Mouse (Mus musculus) left cerebral cortex, postnatal 10 days (tissue): Measurements from ENCODE around the gene Cabp1. TPM values are rescaled to one million over a fixed set of nuclear protein-coding genes. Genes with fewer than 3 reads are reported as not detected.

Experiments
- DNase-seq, 2 experiments: peaks; one replicate each; pipeline ENCODE4 v3.0.0; 2021 to 2022; ENCODE audit warnings: low spot score in 2 of 2, mixed read lengths in 1 of 2; ENCODE audit errors: extremely low spot score in 1 of 2
- intact Hi-C: fragments of 180-260 bp; cut with DNase I; formaldehyde crosslinking; loops from one replicate; pipeline ENCODE4 v1.15.1; 2025
- total RNA-seq, 2 experiments: library from RNA; stranded (reverse); gene quantifications; 2 replicates each; pipeline ENCODE4 v1.2.3; 2021

The Cabp1 gene
- 100 to 1,000 TPM; 109 to 111 TPM for total RNA-seq

DNA sequence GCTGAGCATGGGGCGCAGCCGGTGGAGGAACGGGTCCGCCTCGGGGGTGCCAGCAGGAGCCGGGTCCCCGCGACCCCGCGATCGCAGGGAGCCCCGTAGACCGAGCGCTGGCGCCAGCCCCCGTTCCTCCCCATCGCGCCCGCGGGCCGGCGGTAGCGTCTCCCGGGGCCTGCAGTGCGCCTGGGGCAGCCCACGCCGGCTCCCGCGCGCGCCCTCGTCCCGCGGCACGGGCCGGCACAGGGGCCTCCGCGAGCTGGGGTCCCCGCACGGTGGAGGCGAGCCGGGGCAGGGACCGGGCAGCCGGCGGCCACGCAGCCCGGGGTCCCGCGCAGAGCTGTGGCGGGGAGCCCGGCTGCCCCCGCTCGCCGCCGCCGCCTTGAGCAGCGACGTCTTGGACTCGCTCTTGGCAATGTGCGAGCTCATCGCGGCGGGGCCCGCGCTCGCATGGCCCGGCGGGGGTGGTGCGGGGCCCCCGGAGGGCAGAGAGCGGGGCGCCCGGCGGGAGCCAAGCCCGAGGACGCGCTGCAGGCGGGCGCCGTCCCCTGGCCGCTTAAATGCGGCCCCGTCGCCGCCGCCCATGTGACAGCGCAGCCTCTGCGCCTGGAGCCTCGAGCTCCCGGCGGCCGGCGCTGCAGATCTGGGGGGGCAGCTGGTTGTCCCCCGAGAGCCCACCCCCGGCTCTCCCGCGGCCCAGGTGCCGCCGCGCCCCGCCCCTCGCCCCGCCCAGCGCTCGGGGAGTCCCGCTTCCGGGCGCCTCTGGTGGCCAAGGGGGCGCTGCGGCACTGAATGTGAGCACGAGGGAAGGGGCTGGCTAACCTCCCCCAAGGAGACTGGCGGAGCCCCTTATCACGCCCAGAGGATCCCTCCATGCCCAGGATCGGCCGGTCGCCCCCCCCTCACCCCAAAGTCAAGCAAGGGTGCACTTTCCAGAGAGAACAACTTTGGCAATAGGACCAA is at the start of gene Cabp1:
TSS of gene Cabp1 (minus strand) at position 713 of the 957 bp plus-strand sequence.
- intact Hi-C loops = loop anchor here (5.0 kb wide), 1 partner anchor 38 kb away; no protein-coding TSS in a partner anchor
- DNase-seq = peak in 1 of 2 experiments; percentile 85

GRCm38 (mm10) chr5:115240191-115240590 is 46.0 kb upstream of the Cabp1 start:
- peak in 1 of 2 experiments; percentile 22 for DNase-seq

DNA sequence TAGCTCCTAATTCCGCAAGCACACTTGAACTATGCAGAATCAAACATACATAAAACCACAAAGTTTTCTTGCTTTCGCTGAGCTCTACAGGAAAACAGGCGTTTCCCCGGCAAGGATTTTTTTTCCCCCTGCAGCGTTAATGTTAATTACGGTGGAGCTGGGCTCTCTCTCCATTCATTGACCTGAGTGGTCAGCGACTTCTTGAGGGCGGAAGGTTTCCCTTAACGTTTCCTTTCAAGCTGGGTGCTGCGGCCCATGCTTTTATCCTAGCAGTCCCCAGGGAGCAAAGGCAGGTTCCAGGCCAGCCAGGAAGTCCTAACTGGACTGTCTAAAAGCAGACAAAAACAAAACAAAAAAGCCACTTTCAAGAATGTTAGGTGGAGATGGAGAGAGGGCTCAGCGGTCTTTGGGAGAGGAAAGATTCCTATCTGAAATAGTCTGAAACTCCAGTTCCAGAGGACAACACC is 44.6 kb upstream of the Cabp1 start:
- intact Hi-C loops = loop anchor here (5.0 kb wide), 2 partner anchors 111 to 261 kb away; no protein-coding TSS in a partner anchor
- DNase-seq = peak in 1 of 2 experiments; percentile 69

More at GRCm38 (mm10) chr5:115240191-115240590, 46.0 kb upstream of the Cabp1 start:
- intact Hi-C loops = no loop called here

- peak; percentile 84 to 94 for DNase-seq
- intact Hi-C loops = loop anchor here (5.0 kb wide), 2 partner anchors 111 to 261 kb away; no protein-coding TSS in a partner anchor
Observed at GRCm38 (mm10) chr5:115237803-115238728, 43.9 kb upstream of the Cabp1 start.

DNA sequence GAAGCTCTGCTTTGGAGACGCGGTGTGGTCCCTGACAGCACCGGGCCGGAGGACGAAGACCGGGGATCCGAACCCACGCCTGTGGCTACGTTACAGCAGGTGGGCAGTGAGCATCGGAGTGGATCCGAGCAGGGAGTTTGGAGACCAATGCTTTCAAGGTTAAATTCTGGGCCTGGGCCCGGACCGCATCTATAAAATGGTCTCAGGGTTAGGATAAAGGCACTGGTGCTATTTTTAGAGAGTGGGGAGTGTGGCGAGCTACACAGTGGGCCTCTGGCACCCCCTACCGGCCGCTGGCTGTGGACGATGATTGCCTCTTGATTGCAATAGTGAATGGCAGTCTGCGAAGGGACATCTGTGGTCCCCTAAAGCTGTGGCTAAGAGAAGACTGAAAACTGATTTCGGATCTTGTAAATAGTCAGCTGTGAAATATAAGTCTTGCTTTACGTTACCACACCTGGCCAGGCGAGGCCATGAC is 41.6 kb upstream of the Cabp1 start, which contains the start of gene Pop5:
TSS of gene Pop5 (plus strand) at position 51 of the 478 bp plus-strand sequence.
- peak; percentile 88 to 92 for DNase-seq
- intact Hi-C loops = loop anchor here (5.0 kb wide), 2 partner anchors 109 to 259 kb away; no protein-coding TSS in a partner anchor

DNA sequence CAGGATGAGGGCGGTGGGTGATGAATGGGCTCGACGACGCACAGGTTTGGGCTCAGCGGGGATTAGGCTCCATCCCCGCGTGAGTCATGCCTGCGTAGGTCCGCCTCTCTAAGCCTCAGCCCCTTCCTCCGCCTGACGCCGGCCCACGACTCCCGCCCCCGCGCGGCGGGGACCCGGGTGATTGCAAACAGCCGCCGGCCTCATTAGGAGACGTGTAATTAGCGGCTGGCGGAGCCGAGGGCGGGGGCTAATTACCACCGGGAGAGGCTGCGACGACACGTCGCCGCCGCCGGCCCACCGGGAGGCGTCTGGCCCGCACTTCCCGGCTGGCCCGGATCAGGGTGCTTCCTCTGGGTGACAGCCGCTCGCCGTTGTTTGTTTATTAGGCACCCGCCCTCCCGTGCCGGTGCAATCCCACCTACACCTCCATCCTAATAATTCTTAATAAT is 41.2 kb upstream of the Cabp1 start:
- intact Hi-C loops = loop anchor here (5.0 kb wide), 2 partner anchors 108 to 258 kb away; no protein-coding TSS in a partner anchor
- DNase-seq = peak; percentile 57 to 85

DNA sequence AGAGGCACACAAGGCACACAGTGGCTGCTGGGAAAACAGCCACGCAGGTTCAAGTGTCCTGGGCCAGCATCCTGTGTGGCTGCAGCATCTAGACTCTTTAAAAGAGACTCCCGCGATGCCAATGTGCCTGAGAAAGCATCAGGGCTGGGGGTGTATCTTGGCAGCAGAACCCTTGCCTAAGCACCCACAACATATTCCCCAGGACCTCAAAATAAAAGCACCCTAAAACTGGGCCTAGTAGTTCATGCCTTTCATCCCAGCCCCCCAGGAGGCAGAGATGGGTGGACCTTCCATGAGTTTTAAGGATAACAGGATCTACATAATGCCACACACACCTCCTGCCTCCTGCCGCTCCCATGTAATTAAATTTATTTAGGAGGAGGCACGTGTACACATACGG is 40.3 kb upstream of the Cabp1 start:
- intact Hi-C loops = loop anchor here (5.0 kb wide), 2 partner anchors 42 to 62 kb away; partner anchors contain the start of gene Cabp1
- no peak for DNase-seq

- intact Hi-C loops = loop anchor here (5.0 kb wide), 2 partner anchors 41 to 61 kb away; partner anchors contain the start of gene Cabp1
- DNase-seq = no peak
Observed at GRCm38 (mm10) chr5:115233031-115233780, 39.0 kb upstream of the Cabp1 start.

DNA sequence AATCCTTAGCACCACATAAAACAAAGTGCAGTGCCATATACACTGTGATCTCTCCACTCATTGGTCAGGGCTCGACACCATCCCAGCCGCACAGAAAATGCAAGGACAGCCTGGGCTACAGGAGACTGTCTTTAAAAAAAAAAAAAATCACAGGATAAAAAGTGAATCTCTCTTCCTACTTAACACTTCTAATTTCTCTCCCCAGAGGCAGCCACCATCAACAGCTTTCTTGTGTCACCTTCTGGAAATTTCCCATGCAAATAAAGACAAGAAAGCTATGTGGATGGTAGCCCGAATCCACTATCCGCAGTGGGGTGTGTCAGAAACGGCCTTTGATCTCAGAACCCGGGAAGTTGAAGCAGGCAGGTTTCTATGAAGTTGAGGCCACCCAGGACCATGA is 38.3 kb upstream of the Cabp1 start:
- intact Hi-C loops = loop anchor here (5.0 kb wide), 2 partner anchors 40 to 60 kb away; partner anchors contain the start of gene Cabp1
- no peak for DNase-seq

DNA sequence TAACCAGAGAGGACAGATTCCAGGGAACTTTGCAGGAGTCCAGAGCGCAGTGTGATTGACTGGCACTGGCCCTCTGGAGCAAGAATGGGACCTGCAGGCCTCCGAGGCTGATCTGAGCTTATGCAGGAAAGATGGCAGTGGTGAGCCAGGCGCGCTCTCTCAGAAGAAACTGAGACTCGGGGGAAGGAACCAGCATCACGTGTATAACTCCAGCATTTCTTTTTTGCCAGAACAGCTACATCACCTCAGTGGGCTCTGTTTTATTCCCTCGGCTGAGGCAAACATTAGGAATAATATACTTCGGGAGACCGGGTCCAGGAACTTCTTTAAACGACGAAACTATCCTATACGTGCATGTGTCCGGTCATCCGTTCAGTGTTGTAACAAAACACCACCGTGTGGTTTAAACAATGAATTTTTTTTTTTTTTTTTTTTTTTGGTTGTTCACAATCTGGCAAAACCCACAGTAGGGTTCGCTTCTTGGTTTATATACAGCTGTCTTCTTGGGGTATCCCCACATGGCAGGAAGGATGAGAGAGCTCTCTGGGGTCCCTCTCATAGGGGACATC is 37.5 kb upstream of the Cabp1 start:
- intact Hi-C loops = loop anchor here (5.0 kb wide), 2 partner anchors 39 to 59 kb away; partner anchors contain the start of gene Cabp1
- no peak for DNase-seq

DNA sequence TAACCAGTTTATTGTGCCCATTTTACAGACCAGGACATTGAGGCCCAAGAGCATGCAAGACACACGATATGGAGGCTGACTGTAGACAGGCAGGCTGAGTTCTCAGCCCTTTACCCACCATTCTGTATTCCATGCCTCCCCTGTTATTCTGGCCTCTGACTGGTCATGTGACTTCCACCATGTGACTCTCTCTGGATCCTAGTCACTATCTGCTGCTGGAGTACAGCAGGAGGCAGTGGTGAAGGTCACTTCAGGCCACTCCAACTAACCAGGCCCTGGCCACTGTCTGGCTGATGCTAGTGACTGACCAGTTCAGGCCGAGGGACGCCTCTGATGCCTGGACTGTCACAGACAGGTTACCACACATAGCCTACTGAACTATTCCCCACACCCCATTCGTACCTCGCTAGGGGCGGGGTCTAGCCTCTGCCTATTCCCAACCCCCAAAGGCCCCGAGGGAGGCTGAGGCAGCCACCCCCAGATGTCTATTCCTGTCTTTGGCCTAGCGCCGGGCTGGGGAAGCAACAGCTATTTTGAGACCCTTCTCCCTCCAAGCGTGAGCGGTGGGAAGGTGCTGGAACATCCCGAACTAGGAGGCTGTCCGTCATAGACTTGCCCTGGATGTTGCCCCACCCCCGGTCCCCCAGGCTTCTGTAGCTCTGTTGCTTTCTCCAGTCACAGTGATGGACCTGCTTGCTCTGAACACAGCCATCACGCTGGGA is 36.8 kb upstream of the Cabp1 start:
- intact Hi-C loops = loop anchor here (5.0 kb wide), 2 partner anchors 39 to 59 kb away; partner anchors contain the start of gene Cabp1
- DNase-seq = peak in 1 of 2 experiments; percentile 71

- DNase-seq = no peak
- intact Hi-C loops = no loop called here
Observed at GRCm38 (mm10) chr5:115222485-115222884, 28.3 kb upstream of the Cabp1 start.

GRCm38 (mm10) chr5:115220931-115221640 is 26.9 kb upstream of the Cabp1 start:
- intact Hi-C loops = no loop called here
- DNase-seq = no peak

DNA sequence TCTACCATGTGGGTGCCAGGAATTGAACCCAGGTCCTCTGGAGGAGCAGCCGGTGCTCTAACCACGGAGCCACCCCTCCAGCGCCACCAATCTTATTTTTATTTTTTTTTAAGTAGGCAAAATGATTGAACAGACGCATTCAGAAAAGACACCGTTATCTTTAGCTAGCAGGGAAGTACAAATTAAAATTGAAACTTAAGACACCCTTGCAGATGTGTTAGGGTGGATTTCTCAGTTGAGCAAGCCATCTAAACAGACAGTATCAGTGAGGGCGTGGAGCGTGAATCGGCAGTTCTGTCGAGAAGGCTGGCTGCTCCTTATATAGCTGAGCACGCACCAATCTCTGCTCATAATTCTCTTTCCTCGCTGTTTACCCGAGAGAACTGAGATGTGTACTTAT is 23.8 kb upstream of the Cabp1 start:
- DNase-seq = no peak
- intact Hi-C loops = no loop called here

- no peak for DNase-seq
- intact Hi-C loops = no loop called here
Observed at GRCm38 (mm10) chr5:115215273-115216185, 21.3 kb upstream of the Cabp1 start.
